Mouse (Mus musculus): ENCODE measurements around the gene Slc44a2.

Gene Slc44a2

DNA sequence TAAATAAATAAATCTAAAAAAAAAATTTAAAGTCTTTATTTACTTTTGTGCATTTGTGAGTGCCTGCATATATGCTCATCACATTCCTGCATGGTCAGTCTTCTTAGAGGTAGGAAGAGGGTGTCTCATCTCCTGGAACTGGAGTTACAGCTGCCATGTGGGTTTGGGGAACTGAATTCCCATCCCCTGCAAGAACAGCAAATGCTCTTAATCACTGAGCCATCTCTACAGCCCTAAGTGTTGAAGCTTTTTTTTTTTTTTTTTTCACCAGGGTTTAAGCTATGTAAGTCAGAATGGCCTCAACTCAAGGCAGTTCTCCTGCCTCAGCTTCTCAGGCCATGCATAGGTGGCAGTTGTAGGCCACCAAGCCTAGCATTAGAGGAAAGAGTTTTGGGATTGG is 14.2 kb downstream of the Slc44a2 start:
- CTCF ChIA-PET: interaction anchor here (0.6 to 4.3 kb wide), 8 partner anchors 22 to 886 kb away, joined by 4 to 16 read pairs (median 8); no protein-coding TSS in a partner anchor
- POLR2A ChIA-PET: interaction anchor here in 3 of 4 experiments (0.6 to 1.7 kb wide), 12 partner anchors 11 to 250 kb away, joined by 3 to 5 read pairs (median 3); partner anchors contain the start of gene Slc44a2 (in 1 of the 3)

DNA sequence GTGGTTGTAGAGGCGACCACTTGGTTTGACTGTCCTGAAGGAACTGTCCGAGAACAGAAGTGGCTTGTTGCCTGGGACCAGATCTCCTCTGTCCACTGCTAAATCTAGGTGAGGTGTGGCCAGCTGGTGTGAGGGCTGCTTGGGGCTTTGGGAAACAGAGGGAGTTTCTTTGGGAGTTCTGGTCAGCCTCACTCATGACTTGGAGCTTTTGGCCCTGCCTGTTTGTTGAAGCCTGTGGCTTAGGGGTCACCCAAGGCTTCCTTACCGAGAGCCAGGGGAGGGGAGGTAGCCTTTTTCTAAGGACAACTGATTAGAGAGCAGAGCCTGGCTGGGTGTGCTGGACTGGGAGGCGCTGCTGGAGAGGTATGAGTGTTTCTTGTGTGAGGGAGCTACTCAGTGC is 14.9 kb downstream of the Slc44a2 start:
- ChIA-PET CTCF (interaction anchor here (0.6 to 4.3 kb wide), 10 partner anchors 22 to 885 kb away, joined by 3 to 16 read pairs (median 6); no protein-coding TSS in a partner anchor), POLR2A (interaction anchor here in 3 of 4 experiments (0.6 to 1.7 kb wide), 13 partner anchors 12 to 251 kb away, joined by 3 to 5 read pairs (median 3); partner anchors contain the start of gene Slc44a2 (in 1 of the 3))

DNA sequence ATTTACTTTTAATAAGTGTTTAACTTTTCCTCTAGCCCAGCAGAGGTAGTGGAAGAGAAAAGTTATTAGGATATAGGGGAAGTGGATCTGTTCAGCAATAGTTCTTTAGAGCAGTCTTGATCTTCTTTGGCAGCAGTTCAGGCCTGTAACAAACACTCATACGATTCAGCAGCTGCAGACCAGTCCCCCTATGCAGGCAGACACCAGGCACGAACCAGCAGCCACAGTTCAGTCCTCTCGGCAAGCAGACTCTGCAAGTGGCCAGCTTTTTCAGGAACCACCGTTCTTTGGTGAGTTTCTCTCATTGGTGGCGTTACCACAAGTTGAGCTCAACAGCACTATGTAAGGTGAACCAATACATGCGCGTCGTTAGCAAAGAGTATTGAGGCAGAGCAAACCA is 16.0 kb downstream of the Slc44a2 start:
- POLR2A ChIA-PET: interaction anchor here in 2 of 4 experiments (0.6 to 3.3 kb wide), 18 partner anchors 9 to 166 kb away, joined by 3 to 13 read pairs (median 4); partner anchors contain the start of genes Ap1m2 (in 1 of the 2), Cdkn2d (in 1 of the 2) and Slc44a2 (in 1 of the 2)
- CTCF ChIA-PET: interaction anchor here in 3 of 4 experiments (0.6 to 1.9 kb wide), 6 partner anchors 21 to 123 kb away, joined by 3 to 9 read pairs (median 4); no protein-coding TSS in a partner anchor

DNA sequence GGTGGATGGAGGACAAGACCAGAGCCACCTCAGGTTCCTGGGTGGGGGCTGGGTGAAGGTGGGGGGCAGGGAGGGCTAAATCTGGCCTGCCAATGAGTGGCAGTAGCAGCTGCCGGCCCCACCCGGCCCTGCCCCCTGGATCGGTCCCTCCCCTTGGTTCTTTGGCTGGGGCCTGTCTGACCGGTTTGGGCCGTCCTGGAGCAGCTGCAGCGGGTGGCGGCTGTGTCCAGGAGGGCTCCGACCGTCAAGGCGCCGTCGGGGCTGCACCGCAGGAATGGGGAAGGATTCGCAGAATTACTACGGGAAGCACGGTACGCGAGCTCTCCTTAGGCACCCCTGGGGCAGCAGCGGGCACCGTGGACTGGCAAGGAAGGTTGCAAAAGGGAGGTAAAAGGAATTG is 17.2 kb downstream of the Slc44a2 start:
- CTCF ChIA-PET: interaction anchor here (0.6 to 2.0 kb wide), 9 partner anchors 19 to 29 kb away, joined by 3 to 14 read pairs (median 4); no protein-coding TSS in a partner anchor
- POLR2A ChIA-PET: interaction anchor here in 3 of 4 experiments (0.6 to 3.3 kb wide), 34 partner anchors 9 to 246 kb away, joined by 3 to 13 read pairs (median 4); partner anchors contain the start of genes Atg4d (in 2 of the 3), Cdkn2d (in 2 of the 3), Ap1m2 (in 1 of the 3) and Gm38431 (in 1 of the 3)

DNA sequence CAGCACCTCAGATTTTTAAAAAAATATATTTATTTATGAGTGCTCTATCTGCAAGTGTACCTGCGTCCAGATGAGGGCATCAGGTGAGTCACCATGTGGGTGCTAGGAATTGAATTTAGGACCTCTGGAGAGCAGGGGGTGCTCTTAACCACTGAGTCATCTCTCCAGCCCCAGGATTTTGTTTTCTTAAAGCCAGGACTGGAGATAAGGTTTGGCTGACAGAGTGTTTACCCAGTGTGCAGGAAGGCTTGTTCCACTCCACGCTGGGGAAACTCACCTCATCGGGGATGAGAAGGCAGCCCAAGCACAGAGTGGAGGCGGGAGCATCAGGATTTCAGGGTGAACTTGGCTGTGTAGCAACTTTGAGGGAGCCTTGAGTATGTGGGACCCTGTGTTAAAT is 19.9 kb downstream of the Slc44a2 start:
- CTCF ChIA-PET: no interaction called here
- POLR2A ChIA-PET: no interaction called here

DNA sequence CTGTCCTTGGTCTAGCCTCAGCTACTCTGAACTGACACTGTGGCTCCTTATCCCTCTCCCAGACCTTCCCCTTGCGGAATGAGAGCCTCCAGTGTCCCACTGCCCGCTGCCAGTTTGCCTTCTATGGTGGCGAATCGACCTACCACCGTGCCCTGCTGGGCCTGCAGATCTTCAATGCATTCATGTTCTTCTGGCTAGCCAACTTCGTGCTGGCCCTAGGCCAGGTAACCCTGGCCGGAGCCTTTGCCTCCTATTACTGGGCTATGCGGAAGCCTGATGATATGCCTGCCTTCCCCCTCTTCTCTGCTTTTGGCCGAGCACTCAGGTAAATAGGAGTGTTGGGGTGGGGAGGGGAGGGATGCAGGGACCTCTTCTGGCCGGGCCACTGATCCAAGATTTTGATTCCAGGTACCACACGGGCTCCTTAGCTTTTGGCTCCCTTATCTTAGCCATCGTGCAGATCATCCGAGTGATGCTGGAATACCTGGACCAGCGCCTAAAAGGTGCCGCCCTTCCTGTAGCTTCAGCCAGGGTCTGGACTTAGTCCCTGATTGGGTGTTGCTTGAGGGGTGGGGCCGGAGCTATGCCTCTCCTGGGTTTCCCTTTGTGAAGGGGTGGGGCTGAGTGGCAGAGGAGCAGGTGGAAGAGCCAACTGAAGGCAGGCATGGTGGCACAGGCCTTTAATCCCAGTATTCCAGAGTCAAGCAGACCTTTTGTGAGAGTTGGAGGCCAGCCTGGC is 26.3 kb downstream of the Slc44a2 start:
- POLR2A ChIA-PET: interaction anchor here in 3 of 4 experiments (0.6 to 1.9 kb wide), 12 partner anchors 8 to 56 kb away, joined by 3 to 5 read pairs (median 4); partner anchors contain the start of gene Cdkn2d (in 1 of the 3)

DNA sequence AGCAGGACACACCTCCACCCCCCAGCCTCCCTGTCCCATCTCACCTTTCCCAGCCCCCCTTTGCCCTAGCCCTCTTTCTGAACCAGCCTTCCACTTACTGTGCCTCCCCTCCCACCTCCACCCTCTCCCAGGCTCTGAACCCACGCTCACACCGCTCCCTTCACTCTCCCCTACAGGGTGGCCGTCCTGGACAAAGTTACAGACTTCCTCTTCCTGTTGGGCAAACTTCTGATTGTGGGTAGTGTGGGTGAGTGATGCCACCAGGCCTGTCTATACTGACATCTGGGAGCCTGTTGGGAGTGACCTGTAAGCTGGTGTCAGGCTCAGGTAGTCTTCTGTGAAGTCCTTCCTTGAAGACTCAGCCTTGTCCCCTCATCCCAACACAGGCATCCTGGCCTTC is 27.7 kb downstream of the Slc44a2 start:
- POLR2A ChIA-PET: interaction anchor here in 1 of 4 experiments (1.0 to 1.6 kb wide), 2 partner anchors 11 to 13 kb away, joined by 5 read pairs; no protein-coding TSS in a partner anchor

More for the DNA sequence above, 26.3 kb downstream of the Slc44a2 start:
- CTCF ChIA-PET: interaction anchor here in 3 of 4 experiments (1.0 to 2.3 kb wide), 6 partner anchors 10 to 126 kb away, joined by 3 to 12 read pairs (median 4); no protein-coding TSS in a partner anchor

DNA sequence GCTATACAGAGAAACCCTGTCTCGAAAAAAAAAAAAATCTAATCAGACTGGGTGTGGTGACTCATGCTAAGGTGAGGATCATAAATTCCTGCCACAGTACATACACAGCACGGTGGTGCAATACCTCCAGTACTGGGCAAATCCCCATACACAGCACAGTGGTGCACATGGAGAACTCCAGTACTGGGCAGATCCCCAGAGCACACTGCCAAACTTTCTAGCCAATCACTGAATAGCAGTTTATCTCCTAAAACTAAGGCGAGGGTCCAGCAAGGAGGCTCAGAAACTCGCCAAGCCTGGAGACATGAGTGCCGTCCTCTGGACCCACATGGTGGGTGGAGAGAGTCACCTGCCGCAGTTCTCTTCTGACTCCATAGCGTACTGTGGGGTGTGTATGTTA is 30.7 kb downstream of the Slc44a2 start:
- POLR2A ChIA-PET: interaction anchor here in 3 of 4 experiments (0.7 to 1.2 kb wide), 7 partner anchors 14 to 75 kb away, joined by 3 read pairs; partner anchors contain the start of gene Cdkn2d (in 1 of the 3)
- CTCF ChIA-PET: interaction anchor here in 1 of 4 experiments (0.7 kb wide), 1 partner anchor 152 kb away, joined by 4 read pairs; no protein-coding TSS in a partner anchor

More for the DNA sequence above, 27.7 kb downstream of the Slc44a2 start:
- CTCF ChIA-PET: interaction anchor here in 2 of 4 experiments (1.1 to 2.3 kb wide), 3 partner anchors 9 to 35 kb away, joined by 3 to 12 read pairs (median 8); no protein-coding TSS in a partner anchor

DNA sequence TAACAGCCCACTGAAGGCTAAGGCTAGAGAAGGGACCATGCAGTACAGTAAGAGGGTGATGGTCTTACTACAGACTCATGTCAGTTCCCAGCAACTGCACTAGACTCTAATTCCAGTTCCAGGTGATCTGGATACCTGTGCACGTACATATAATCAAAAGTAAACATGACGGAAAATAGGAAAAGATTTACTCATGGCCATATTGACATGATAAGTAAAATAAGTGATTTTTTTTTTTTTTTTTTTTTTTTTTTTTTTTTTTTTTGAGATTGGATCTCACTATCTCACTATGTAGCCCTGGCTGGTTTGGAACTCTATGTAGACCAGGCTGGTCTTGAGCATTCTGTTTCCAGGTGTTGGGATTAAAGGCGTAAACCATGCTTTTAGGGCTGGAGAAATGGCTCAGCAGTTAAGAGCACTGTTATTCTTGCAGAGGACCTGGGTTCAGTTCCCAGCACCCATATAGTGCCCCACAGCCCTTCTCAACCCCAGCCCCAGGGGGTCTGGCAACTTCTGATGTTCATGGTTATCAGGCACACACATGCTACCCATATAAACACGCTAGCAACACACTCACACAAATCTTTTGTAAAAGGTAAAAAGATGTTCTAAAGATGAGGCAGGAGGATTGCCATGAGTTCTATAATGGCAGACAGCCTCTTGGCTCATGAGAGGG is 31.3 kb downstream of the Slc44a2 start:
- ChIA-PET POLR2A (interaction anchor here in 2 of 4 experiments (1.4 to 1.7 kb wide), 2 partner anchors 61 to 113 kb away, joined by 4 to 6 read pairs; partner anchors contain the start of gene Cdkn2d (in 1 of the 2)), CTCF (no interaction called here)

DNA sequence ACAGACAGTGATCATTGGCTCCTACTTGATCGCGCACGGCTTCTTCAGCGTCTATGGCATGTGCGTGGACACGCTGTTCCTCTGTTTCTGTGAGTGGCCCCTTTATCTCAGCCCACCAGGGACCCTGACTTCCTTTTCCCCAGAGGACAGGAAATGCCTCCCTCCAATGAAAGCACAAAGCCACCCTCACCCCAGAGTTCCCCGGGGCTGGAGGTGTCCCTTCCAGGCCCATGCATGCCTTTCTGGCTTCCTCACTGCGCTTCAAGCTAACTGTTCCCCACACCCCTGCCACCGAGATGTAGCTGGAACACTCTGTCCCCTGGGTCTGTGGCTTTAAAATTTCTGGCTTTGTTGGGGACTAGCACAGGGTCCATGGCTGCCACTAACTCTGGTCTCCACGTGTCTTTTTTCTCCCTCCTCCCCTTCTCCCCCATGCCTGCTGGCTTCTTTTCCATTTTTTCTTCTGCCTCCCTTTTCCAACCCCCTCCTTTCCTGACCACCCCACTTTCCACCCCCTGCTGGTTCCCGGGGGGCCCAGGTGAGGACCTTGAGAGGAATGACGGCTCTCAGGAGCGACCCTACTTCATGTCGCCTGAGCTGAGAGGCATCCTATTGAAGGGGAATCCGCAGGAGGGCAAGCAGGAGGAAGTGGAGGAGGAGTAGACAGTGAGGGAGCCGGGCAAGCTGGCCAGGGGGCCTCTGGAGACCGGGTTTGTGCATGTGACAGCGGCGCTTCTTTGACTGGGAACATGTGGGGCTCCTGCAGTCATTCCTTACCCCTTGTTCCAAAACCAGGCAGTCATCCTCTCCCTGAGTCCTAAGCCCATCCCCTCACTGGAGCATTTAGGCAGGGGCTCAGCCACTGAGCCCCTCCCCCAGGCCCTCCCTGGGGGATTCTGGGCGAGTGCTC is 32.2 kb downstream of the Slc44a2 start:
- ChIA-PET POLR2A (interaction anchor here in 3 of 4 experiments (0.5 to 2.0 kb wide), 18 partner anchors 9 to 459 kb away, joined by 3 to 7 read pairs (median 3); partner anchors contain the start of genes Cdkn2d (in 2 of the 3), Ap1m2 (in 1 of the 3) and Qtrt1 (in 1 of the 3)), CTCF (interaction anchor here in 3 of 4 experiments (0.6 to 1.4 kb wide), 4 partner anchors 13 to 132 kb away, joined by 3 to 6 read pairs (median 3); no protein-coding TSS in a partner anchor)

DNA sequence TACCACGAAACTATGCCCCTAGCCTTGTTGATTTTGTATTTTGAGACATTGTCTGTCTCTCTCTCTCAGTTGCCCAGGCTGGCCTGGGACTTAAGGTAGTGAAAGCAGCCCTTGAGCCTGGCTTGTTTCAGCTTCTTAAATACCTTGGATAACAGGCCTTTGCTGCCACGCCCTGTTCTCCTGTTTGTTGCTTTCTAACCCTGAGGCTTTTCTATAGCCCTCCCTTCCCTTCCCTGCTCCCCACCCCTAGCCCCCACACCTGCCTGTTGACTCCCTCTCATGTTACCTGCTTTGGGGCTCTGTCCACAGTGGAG is 32.8 kb downstream of the Slc44a2 start:
- CTCF ChIA-PET: interaction anchor here in 2 of 4 experiments (0.8 to 1.4 kb wide), 5 partner anchors 12 to 133 kb away, joined by 3 to 6 read pairs (median 3); no protein-coding TSS in a partner anchor
- POLR2A ChIA-PET: interaction anchor here (0.6 to 2.0 kb wide), 20 partner anchors 8 to 262 kb away, joined by 3 to 7 read pairs (median 3); partner anchors contain the start of genes Cdkn2d (in 2 of the 4), Ap1m2 (in 1 of the 4) and Qtrt1 (in 1 of the 4)

DNA sequence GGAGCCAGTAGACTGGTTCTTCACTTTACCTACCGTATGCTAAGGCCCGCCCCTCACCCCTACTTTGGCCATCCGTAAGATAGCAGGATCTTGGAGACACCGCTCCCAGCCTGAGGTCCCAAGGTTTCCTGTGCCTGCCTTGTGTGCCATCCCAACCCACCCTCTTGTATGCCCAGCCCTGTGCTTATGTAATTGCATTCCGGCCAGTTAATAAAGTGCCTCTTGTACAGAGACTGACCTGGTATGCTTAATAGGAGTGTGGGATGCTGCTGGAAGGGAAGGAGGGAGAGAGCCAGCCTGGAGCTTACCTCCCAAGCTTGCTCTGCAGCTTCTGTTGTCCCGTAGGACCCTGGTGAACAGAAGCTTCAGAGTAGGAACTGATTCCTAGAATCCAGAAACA is 34.3 kb downstream of the Slc44a2 start:
- CTCF ChIA-PET: interaction anchor here in 1 of 4 experiments (1.1 to 3.4 kb wide), 2 partner anchors 42 to 131 kb away, joined by 6 to 103 read pairs; no protein-coding TSS in a partner anchor
- POLR2A ChIA-PET: interaction anchor here in 1 of 4 experiments (0.6 to 1.0 kb wide), 4 partner anchors 8 to 700 kb away, joined by 3 to 5 read pairs (median 4); partner anchors contain the start of gene Slc44a2

DNA sequence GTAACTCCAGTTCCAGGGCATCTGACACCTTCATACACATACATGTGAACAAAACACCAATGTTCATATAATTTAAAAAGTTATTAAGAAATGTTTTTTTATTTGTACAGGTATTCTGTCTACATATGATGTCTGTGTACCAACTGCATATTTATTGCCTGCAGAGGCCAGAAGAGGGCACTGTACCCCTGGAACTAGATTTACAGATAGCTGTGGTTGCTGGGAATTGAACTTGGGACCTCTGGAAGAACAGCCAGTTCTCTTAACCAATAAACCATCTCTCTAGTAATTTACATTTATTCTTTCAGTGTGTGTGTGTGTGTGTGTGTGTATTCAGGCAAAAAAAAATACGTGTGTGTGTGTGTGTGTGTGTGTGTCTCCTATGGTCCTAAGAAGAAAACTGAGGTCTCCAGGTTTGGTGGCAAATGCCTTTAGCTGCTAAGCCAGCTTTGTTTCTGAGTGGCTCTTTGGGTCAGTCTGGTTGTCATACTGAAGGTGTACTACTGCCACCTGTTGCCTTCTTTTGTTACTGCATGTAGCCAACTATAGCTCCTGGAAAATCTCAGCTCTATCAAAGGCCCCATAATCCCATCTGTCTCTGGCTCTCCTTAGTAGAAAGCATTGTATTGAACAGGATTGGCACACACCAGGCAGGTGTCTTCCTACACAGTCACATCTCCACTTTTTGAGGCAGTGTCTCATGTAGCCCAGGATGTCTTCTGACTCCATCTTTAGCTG is 36.7 kb downstream of the Slc44a2 start:
- CTCF ChIA-PET: interaction anchor here (0.5 to 3.4 kb wide), 141 partner anchors 9 to 1162 kb away, joined by 3 to 103 read pairs (median 4); partner anchors contain the start of genes Ap1m2 (in 3 of the 4), Cdkn2d (in 3 of the 4), Carm1 (in 2 of the 4) and Keap1 (in 2 of the 4)
- POLR2A ChIA-PET: interaction anchor here (0.5 to 2.4 kb wide), 68 partner anchors 9 to 628 kb away, joined by 3 to 15 read pairs (median 5); partner anchors contain the start of genes Cdkn2d (in 2 of the 4), Dnm2 (in 2 of the 4), Kri1 (in 2 of the 4) and Carm1 (in 1 of the 4)

DNA sequence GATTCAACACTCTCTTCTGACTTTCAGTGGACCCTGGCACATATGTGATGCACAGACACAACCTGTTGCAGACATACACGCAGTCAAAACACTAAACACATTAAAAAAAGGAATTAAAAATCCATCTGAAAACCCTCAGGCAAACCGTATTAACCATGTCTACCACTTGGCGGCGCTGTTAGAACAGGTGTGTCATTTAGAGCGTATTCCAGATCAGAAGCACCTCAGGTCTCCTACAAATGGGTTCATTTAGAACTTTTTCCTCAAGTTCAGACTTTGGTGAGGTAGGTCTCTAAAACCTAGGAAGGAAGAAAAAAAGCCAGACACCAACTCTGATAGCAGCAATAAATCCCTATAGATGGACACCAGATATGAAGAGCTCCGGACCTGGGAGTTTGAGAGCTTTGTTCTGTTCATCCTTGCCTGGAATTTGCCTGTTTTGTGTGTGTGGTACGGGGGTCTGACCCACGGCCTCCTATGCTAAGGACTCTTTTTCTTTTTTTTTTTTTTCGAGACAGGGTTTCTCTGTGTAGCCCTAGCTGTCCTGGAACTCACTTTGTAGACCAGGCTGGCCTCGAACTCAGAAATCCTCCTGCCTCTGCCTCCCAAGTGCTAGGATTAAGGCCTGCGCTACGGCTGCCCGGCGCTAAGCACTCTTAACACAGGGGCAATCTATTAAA is 46.2 kb downstream of the Slc44a2 start:
- ChIA-PET CTCF (interaction anchor here (0.5 to 2.3 kb wide), 24 partner anchors 9 to 714 kb away, joined by 3 to 36 read pairs (median 3); partner anchors contain the start of genes Carm1 (in 1 of the 4), Icam4 (in 1 of the 4) and Qtrt1 (in 1 of the 4)), POLR2A (interaction anchor here (0.6 to 2.3 kb wide), 23 partner anchors 9 to 423 kb away, joined by 3 to 10 read pairs (median 3); partner anchors contain the start of genes Tmed1 (in 3 of the 4), Ap1m2 (in 1 of the 4), Dnm2 (in 1 of the 4) and Kri1 (in 1 of the 4))
